Mouse (Mus musculus): ENCODE measurements around the gene Mucl3. TPM values are rescaled to one million over a fixed set of nuclear protein-coding genes. Genes with fewer than 3 reads are reported as not detected.

Mucl3 gene
- polyA plus RNA-seq, 1 experiment from 2014 or later = 1.7 TPM

- Histone ChIP-seq H3K4me1 (replicated peaks; ENCODE audit: control insufficient read depth, insufficient read depth, low read length) (peaks cover 4% of the 10 kb centered on the region), H3K27ac (ENCODE audit: low read length) (peak within 1 kb of the TSS; percentile 36; the same call in 1 of the 2 replicates), H3K36me3 (ENCODE audit: control insufficient read depth, insufficient read depth, low read length) (peaks cover 2% of the 10 kb centered on the region; the same call in 1 of the 2 replicates), H3K9ac (ENCODE audit: low read length) (peak within 1 kb of the TSS; percentile 96), H3K4me2 (ENCODE audit: low read depth, low read length) (peak within 1 kb of the TSS; percentile 56), H3K27me3 (ENCODE audit: control insufficient read depth, insufficient read depth, low read depth, low read length) (no peaks in the 10 kb centered on the region), H3K4me3 (ENCODE audit: low read length) (peak within 1 kb of the TSS; percentile 89), H3K9me3 (ENCODE audit: control insufficient read depth, low read length) (no peaks in the 10 kb centered on the region)
- WGBS = 1% methylated on average over 23 of the region's 23 CpGs
- ATAC-seq (ENCODE audit: low read depth) = peak; percentile 99
These were observed 30.0 kb upstream of the Mucl3 start, which contains the start of gene Gtf2h4 for GRCm38 (mm10) chr17:35673416-35674035. Gene Gtf2h4, minus strand, starts transcription at chr17:35673739.

DNA sequence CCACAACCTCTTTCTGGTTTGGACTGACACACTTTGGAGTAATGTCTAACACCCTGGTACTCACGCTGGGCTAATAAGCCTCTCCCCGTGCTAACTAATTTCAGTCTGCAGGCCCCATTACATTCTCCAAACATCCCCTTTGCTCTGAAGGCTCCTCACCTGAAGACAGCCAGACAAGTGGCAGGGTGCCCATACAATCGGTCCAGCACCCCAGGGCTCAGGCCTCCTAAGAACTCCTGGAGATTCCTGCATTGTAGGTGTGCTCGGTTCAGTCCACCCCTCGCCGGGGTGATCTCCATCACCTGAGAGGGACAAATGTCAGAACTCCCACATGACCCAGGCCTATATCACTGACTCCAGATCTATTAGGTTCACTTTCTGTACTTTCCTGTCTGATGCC is 29.0 kb upstream of the Mucl3 start:
- no peak overlapping the region for H3K4me3 ChIP-seq (ENCODE audit: low read length)
- H3K27ac ChIP-seq (ENCODE audit: low read length) = no peak overlapping the region
- WGBS = 83% methylated on average over 6 of the region's 6 CpGs
- H3K9ac ChIP-seq (ENCODE audit: low read length) = no peak overlapping the region
- peaks cover 8% of the 10 kb centered on the region for H3K4me1 ChIP-seq (replicated peaks; ENCODE audit: control insufficient read depth, insufficient read depth, low read length)
- no peaks in the 10 kb centered on the region for H3K9me3 ChIP-seq (ENCODE audit: control insufficient read depth, low read length)
- no peaks in the 10 kb centered on the region for H3K27me3 ChIP-seq (ENCODE audit: control insufficient read depth, insufficient read depth, low read depth, low read length)
- H3K36me3 ChIP-seq (ENCODE audit: control insufficient read depth, insufficient read depth, low read length) = peaks cover 2% of the 10 kb centered on the region; the same call in 1 of the 2 replicates
- no peak for ATAC-seq (ENCODE audit: low read depth)
- H3K4me2 ChIP-seq (ENCODE audit: low read depth, low read length) = peak overlapping the region; percentile 56; the same call in 1 of the 2 replicates

DNA sequence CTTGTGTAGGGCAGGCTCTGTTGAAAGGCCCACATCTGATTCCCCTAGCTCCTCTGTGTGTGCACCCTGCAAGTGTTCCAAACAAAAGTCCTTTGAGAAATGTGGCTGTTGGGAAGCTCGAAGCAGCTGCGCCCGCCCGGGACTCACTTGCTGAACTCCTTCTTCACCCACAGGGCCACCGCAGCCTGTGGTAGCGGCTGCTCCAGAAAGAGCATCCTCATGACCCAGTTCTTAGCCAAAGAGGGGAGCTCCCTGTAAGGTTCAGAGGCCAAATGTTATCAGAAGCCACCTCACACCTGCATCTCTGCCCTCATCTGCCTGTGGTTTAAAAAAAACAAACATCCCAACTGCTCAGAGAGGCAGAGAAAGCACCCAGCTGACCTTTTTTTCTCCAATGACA is 28.4 kb upstream of the Mucl3 start:
- no peak overlapping the region for H3K27ac ChIP-seq (ENCODE audit: low read length)
- WGBS = 57% methylated on average over 6 of the region's 6 CpGs
- H3K9me3 ChIP-seq (ENCODE audit: control insufficient read depth, low read length) = no peaks in the 10 kb centered on the region
- no peak overlapping the region for H3K4me2 ChIP-seq (ENCODE audit: low read depth, low read length)
- ATAC-seq (ENCODE audit: low read depth) = no peak
- H3K36me3 ChIP-seq (ENCODE audit: control insufficient read depth, insufficient read depth, low read length) = peaks cover 2% of the 10 kb centered on the region; the same call in 1 of the 2 replicates
- H3K4me1 ChIP-seq (replicated peaks; ENCODE audit: control insufficient read depth, insufficient read depth, low read length) = peaks cover 10% of the 10 kb centered on the region
- H3K9ac ChIP-seq (ENCODE audit: low read length) = no peak overlapping the region
- H3K4me3 ChIP-seq (ENCODE audit: low read length) = no peak overlapping the region
- no peaks in the 10 kb centered on the region for H3K27me3 ChIP-seq (ENCODE audit: control insufficient read depth, insufficient read depth, low read depth, low read length)

DNA sequence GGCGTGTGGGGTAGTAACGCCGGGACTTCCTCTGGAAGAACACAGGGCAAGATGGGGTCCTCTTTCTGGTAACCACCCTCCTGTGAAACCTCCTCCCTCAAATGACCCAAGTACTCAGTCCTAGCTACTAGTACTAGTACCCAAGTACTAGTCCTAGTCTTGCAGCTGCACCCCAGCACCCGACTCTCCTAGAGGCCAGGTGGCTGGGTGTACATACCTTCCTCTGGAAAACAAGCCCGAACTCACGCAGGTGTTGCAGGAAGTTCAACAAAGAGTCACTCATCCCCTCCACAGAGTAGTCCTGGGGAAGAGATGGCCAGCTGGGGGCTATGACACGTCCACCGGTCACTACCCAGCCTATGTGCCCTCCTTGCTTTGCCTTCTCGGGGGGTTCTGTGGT is 26.2 kb upstream of the Mucl3 start:
- no peak for ATAC-seq (ENCODE audit: low read depth)

GRCm38 (mm10) chr17:35667334-35668065 is 24.0 kb upstream of the Mucl3 start, which contains the start of gene Vars2:
Gene Vars2, minus strand, starts transcription at chr17:35667592.
- peak within 1 kb of the TSS; percentile 84 for H3K27ac ChIP-seq (ENCODE audit: low read length)
- H3K4me3 ChIP-seq (ENCODE audit: low read length) = peak within 1 kb of the TSS; percentile 71
- peaks cover 10% of the 10 kb centered on the region for H3K4me1 ChIP-seq (replicated peaks; ENCODE audit: control insufficient read depth, insufficient read depth, low read length)
- no peaks in the 10 kb centered on the region for H3K9me3 ChIP-seq (ENCODE audit: control insufficient read depth, low read length)
- H3K27me3 ChIP-seq (ENCODE audit: control insufficient read depth, insufficient read depth, low read depth, low read length) = no peaks in the 10 kb centered on the region
- peak within 1 kb of the TSS; percentile 89 for H3K4me2 ChIP-seq (ENCODE audit: low read depth, low read length)
- H3K36me3 ChIP-seq (ENCODE audit: control insufficient read depth, insufficient read depth, low read length) = peaks cover 8% of the 10 kb centered on the region
- H3K9ac ChIP-seq (ENCODE audit: low read length) = peak within 1 kb of the TSS; percentile 89
- WGBS = under 1% methylated on average over 61 of the region's 61 CpGs
- ATAC-seq (ENCODE audit: low read depth) = peak; percentile 91

More for the DNA sequence above, 26.2 kb upstream of the Mucl3 start:
- peaks cover 2% of the 10 kb centered on the region; the same call in 1 of the 2 replicates for H3K36me3 ChIP-seq (ENCODE audit: control insufficient read depth, insufficient read depth, low read length)
- WGBS = 89% methylated on average over 9 of the region's 9 CpGs
- no peaks in the 10 kb centered on the region for H3K27me3 ChIP-seq (ENCODE audit: control insufficient read depth, insufficient read depth, low read depth, low read length)
- no peak overlapping the region for H3K4me3 ChIP-seq (ENCODE audit: low read length)
- no peak overlapping the region for H3K27ac ChIP-seq (ENCODE audit: low read length)
- H3K9me3 ChIP-seq (ENCODE audit: control insufficient read depth, low read length) = no peaks in the 10 kb centered on the region
- peaks cover 14% of the 10 kb centered on the region for H3K4me1 ChIP-seq (replicated peaks; ENCODE audit: control insufficient read depth, insufficient read depth, low read length)
- no peak overlapping the region for H3K4me2 ChIP-seq (ENCODE audit: low read depth, low read length)
- no peak overlapping the region for H3K9ac ChIP-seq (ENCODE audit: low read length)

DNA sequence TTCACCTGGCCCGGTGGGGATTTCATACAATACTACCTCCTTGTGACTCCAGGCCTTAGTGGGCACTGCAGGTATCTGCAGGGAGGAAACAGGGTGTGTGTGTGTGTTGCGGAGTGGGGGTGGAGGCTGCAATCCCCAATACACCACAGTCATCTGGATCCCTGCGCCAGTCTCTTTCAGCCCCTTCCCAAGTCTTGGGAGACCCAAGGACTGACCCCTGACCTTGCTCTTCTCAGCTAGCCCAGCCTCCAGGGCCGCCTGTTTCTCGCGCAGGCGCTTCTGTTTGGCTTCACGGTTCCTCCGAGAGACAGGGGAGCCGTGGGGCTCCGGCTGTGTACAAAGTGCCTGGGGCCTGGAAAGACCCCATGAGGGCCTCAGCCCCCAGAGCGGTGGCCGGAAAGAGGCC is 23.4 kb upstream of the Mucl3 start:
- WGBS = 3% methylated on average over 13 of the region's 13 CpGs
- H3K27me3 ChIP-seq (ENCODE audit: control insufficient read depth, insufficient read depth, low read depth, low read length) = no peaks in the 10 kb centered on the region
- peak; percentile 40; the same call in 1 of the 2 replicates for ATAC-seq (ENCODE audit: low read depth)

GRCm38 (mm10) chr17:35665957-35666515 is 22.5 kb upstream of the Mucl3 start:
- peak overlapping the region; percentile 48 for H3K9ac ChIP-seq (ENCODE audit: low read length)
- H3K27me3 ChIP-seq (ENCODE audit: control insufficient read depth, insufficient read depth, low read depth, low read length) = no peaks in the 10 kb centered on the region
- peaks cover 10% of the 10 kb centered on the region for H3K4me1 ChIP-seq (replicated peaks; ENCODE audit: control insufficient read depth, insufficient read depth, low read length)
- ATAC-seq (ENCODE audit: low read depth) = peak; percentile 44
- peak overlapping the region; percentile 21; the same call in 1 of the 2 replicates for H3K4me3 ChIP-seq (ENCODE audit: low read length)
- H3K4me2 ChIP-seq (ENCODE audit: low read depth, low read length) = peak overlapping the region; percentile 38
- peaks cover 8% of the 10 kb centered on the region for H3K36me3 ChIP-seq (ENCODE audit: control insufficient read depth, insufficient read depth, low read length)
- 66% methylated on average over 17 of the region's 17 CpGs for WGBS
- H3K27ac ChIP-seq (ENCODE audit: low read length) = peak overlapping the region; percentile 35
- H3K9me3 ChIP-seq (ENCODE audit: control insufficient read depth, low read length) = no peaks in the 10 kb centered on the region

More for the DNA sequence above, 23.4 kb upstream of the Mucl3 start:
- peak overlapping the region; percentile 71 for H3K4me3 ChIP-seq (ENCODE audit: low read length)
- H3K4me2 ChIP-seq (ENCODE audit: low read depth, low read length) = peak overlapping the region; percentile 89
- peaks cover 8% of the 10 kb centered on the region for H3K36me3 ChIP-seq (ENCODE audit: control insufficient read depth, insufficient read depth, low read length)
- peak overlapping the region; percentile 84 for H3K27ac ChIP-seq (ENCODE audit: low read length)
- peak overlapping the region; percentile 89 for H3K9ac ChIP-seq (ENCODE audit: low read length)
- H3K9me3 ChIP-seq (ENCODE audit: control insufficient read depth, low read length) = no peaks in the 10 kb centered on the region
- peaks cover 10% of the 10 kb centered on the region for H3K4me1 ChIP-seq (replicated peaks; ENCODE audit: control insufficient read depth, insufficient read depth, low read length)

DNA sequence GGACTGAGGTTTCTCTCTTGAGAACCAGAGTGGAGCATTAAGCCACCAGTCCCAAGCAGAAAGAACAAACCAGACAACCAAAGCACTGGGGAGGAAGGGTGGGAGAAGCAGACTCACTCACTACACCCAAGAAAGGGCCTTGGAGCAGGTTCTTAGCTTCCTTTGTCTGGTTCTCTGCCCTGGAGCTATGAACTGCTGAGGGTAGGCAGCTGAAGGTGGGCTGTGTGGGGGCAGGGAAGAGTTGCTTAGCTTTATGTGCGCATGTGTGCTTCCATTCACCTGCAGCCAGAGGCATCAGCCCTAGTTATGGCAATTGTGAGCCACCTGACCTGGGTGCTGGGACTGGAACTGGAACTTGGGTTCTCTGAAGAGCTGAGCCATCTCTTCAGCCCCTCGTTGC is 9.6 kb upstream of the Mucl3 start:
- peak overlapping the region; percentile 6; the same call in 1 of the 2 replicates for H3K4me3 ChIP-seq (ENCODE audit: low read length)
- peak overlapping the region; percentile 40 for H3K27ac ChIP-seq (ENCODE audit: low read length)
- 60% methylated on average over 2 of the region's 2 CpGs for WGBS
- H3K27me3 ChIP-seq (ENCODE audit: control insufficient read depth, insufficient read depth, low read depth, low read length) = no peaks in the 10 kb centered on the region
- no peaks in the 10 kb centered on the region for H3K9me3 ChIP-seq (ENCODE audit: control insufficient read depth, low read length)
- H3K36me3 ChIP-seq (ENCODE audit: control insufficient read depth, insufficient read depth, low read length) = peaks cover 10% of the 10 kb centered on the region; the same call in 1 of the 2 replicates
- peak overlapping the region; percentile 43; the same call in 1 of the 2 replicates for H3K9ac ChIP-seq (ENCODE audit: low read length)
- peak overlapping the region; percentile 15 for H3K4me2 ChIP-seq (ENCODE audit: low read depth, low read length)
- peaks cover 5% of the 10 kb centered on the region for H3K4me1 ChIP-seq (replicated peaks; ENCODE audit: control insufficient read depth, insufficient read depth, low read length)
- ATAC-seq (ENCODE audit: low read depth) = no peak

- Histone ChIP-seq H3K9ac (ENCODE audit: low read length) (peak overlapping the region; percentile 68), H3K27me3 (ENCODE audit: control insufficient read depth, insufficient read depth, low read depth, low read length) (no peaks in the 10 kb centered on the region), H3K9me3 (ENCODE audit: control insufficient read depth, low read length) (no peaks in the 10 kb centered on the region), H3K4me1 (replicated peaks; ENCODE audit: control insufficient read depth, insufficient read depth, low read length) (peaks cover 5% of the 10 kb centered on the region), H3K36me3 (ENCODE audit: control insufficient read depth, insufficient read depth, low read length) (no peaks in the 10 kb centered on the region), H3K27ac (ENCODE audit: low read length) (peak overlapping the region; percentile 99), H3K4me3 (ENCODE audit: low read length) (peak overlapping the region; percentile 45), H3K4me2 (ENCODE audit: low read depth, low read length) (peak overlapping the region; percentile 62; the same call in 1 of the 2 replicates)
- ATAC-seq (ENCODE audit: low read depth) = peak; percentile 97
- 46% methylated on average over 2 of the region's 2 CpGs for WGBS
These were observed 5.9 kb upstream of the Mucl3 start for GRCm38 (mm10) chr17:35649429-35649828.
